Mouse (Mus musculus) testis, adult 10 weeks (tissue): ENCODE data around the gene Pde3b. TPM values are rescaled to one million over a fixed set of nuclear protein-coding genes. Genes with fewer than 3 reads are reported as not detected.

Source experiments
- polyA plus RNA-seq: library from polyadenylated mRNA; stranded (reverse); fragments of 350-450 nt; fragmentation: Illumina TruSeq; extraction: RNeasy Lipid Tissue Mini Kit (QIAGEN cat#74804); gene quantifications from one replicate; pipeline ENCODE4 v1.2.3, GENCODE M21; 2014; ENCODE audit warnings: low read depth, low replicate concordance

Gene Pde3b
- polyA plus RNA-seq, result 70.5 TPM

GRCm38 (mm10) chr7:114414421-114415335, at the start of gene Pde3b:
Pde3b (plus strand) TSS chr7:114415281.

GRCm38 (mm10) chr7:114562531-114563241, 147.6 kb downstream of the Pde3b start, which contains the start of gene Cyp2r1:
Cyp2r1 (minus strand) TSS chr7:114562972.

Other genes with a start within 250 kb of the Pde3b start
- gene Copb1, start 160.6 kb upstream of the Pde3b start, polyA plus RNA-seq, result 121 TPM
- gene Psma1, start 139.2 kb upstream of the Pde3b start, polyA plus RNA-seq, result 114 TPM
- 19.9 TPM for gene Cyp2r1, start 147.7 kb downstream of the Pde3b start, polyA plus RNA-seq
- 1.6 TPM for gene Calca, start 221.1 kb downstream of the Pde3b start, polyA plus RNA-seq